Mouse (Mus musculus): ENCODE data around the gene Napa. TPM values are rescaled to one million over a fixed set of nuclear protein-coding genes. Genes with fewer than 3 reads are reported as not detected.

Napa gene
- total and polyA plus RNA-seq, 2 experiments from 2014 or later: 222 to 270 TPM

DNA sequence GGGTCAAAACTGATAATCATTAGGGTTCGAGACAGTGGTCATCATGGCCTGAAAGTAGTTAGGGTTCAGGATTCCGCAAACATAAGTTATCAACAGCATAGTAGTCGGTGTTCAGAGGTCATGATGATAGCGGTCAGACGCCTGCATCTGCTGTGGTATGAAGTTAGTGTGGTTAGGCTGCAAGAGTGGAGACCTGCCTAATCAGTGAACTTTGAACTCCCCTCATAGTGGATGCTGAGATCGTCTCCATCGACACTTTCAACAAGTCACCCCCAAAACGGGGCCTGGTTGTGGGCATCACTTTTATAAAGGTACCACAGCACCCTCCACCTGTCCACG, 22.0 kb downstream of the Napa start:
- TF ChIP-seq CTCF (IDR thresholded peaks at IDR 0.05; ENCODE audit: low read depth): no peak
- peaks cover 24% of the 10 kb centered on the region for H3K36me3 ChIP-seq (ENCODE audit: insufficient read depth)
- H3K27me3 ChIP-seq (ENCODE audit: insufficient read depth, low read length): no peaks in the 10 kb centered on the region
- H3K4me2 ChIP-seq (ENCODE audit: low read depth): peak overlapping the region; percentile 59
- DNase-seq (no peak), ATAC-seq (0 out of 2 replicates have a peak, but pooled peaks have one; percentile 1)
- H3K4me1 ChIP-seq (ENCODE audit: insufficient read depth): peaks cover 7% of the 10 kb centered on the region
- 51% methylated on average over 9 of the region's 9 CpGs for WGBS
- H3K9ac ChIP-seq: peak overlapping the region; percentile 87
- H3K9me3 ChIP-seq (ENCODE audit: low read length): no peaks in the 10 kb centered on the region
- H3K27ac ChIP-seq (ENCODE audit: low read depth, low read length): no peak overlapping the region
- peak overlapping the region; percentile 91 for H3K4me3 ChIP-seq (ENCODE audit: low read depth, low read length)

DNA sequence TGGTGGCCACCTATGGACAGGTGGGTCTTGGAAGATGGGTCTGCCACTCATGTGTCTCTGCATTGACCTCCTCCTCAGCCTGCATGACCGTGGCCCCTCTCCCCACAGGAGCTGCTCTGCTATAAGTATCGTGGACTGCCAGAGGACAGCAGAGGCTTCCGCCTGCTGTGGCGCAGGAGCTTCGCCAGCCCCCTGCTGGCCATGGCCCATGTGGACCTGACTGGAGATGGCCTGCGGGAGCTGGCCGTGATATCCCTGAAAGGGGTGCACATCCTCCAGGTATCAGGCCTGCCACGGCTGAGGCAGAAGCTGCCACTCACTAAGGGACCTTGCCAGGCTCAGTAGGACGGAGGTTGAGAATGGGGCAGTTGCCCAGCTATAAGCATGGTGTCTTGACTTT, 27.6 kb downstream of the Napa start:
- H3K27me3 ChIP-seq (ENCODE audit: insufficient read depth, low read length): no peaks in the 10 kb centered on the region
- no peak; the same call in 1 of the 2 replicates for TF ChIP-seq CTCF (IDR thresholded peaks at IDR 0.05; ENCODE audit: low read depth)
- H3K27ac ChIP-seq (ENCODE audit: low read depth, low read length): no peak overlapping the region
- DNase-seq (no peak), ATAC-seq (no peak)
- no peak overlapping the region for H3K4me2 ChIP-seq (ENCODE audit: low read depth)
- no peaks in the 10 kb centered on the region for H3K9me3 ChIP-seq (ENCODE audit: low read length)
- H3K36me3 ChIP-seq (ENCODE audit: insufficient read depth): peaks cover 16% of the 10 kb centered on the region; the same call in 1 of the 2 replicates
- peaks cover 7% of the 10 kb centered on the region for H3K4me1 ChIP-seq (ENCODE audit: insufficient read depth)
- no peak overlapping the region for H3K9ac ChIP-seq
- 82% methylated on average over 9 of the region's 9 CpGs for WGBS
- no peak overlapping the region for H3K4me3 ChIP-seq (ENCODE audit: low read depth, low read length)

DNA sequence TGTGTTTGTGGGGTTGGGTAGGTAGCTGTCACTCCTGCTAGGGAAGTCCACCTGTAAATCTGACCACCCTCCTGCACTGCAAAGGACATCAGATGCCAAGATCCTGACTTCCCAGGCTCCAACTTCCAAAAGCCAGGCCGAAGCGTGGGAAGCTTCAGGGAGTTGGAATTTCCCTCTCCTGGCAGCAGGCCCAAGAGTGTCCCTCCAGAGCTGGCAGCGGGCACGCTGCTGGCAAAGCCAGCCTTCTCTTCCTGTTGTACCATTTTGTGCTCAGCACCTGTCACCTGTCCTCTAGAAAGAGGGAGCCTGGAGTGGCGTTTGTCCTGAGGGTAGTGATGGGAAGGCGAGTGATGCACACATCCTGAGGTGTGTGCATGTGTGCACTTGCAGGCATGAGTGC, 30.1 kb downstream of the Napa start:
- no peak for TF ChIP-seq CTCF (IDR thresholded peaks at IDR 0.05; ENCODE audit: low read depth)
- peak; percentile 17 for DNase-seq
- ATAC-seq: no peak
- no peak overlapping the region for H3K4me3 ChIP-seq (ENCODE audit: low read depth, low read length)
- no peak overlapping the region for H3K4me2 ChIP-seq (ENCODE audit: low read depth)
- 63% methylated on average over 6 of the region's 6 CpGs for whole genome bisulfite sequencing
- H3K27ac ChIP-seq (ENCODE audit: low read depth, low read length): no peak overlapping the region
- H3K9me3 ChIP-seq (ENCODE audit: low read length): no peaks in the 10 kb centered on the region
- H3K36me3 ChIP-seq (ENCODE audit: insufficient read depth): peaks cover 16% of the 10 kb centered on the region; the same call in 1 of the 2 replicates
- H3K4me1 ChIP-seq (ENCODE audit: insufficient read depth): peaks cover 20% of the 10 kb centered on the region
- H3K9ac ChIP-seq: no peak overlapping the region
- no peaks in the 10 kb centered on the region for H3K27me3 ChIP-seq (ENCODE audit: insufficient read depth, low read length)

DNA sequence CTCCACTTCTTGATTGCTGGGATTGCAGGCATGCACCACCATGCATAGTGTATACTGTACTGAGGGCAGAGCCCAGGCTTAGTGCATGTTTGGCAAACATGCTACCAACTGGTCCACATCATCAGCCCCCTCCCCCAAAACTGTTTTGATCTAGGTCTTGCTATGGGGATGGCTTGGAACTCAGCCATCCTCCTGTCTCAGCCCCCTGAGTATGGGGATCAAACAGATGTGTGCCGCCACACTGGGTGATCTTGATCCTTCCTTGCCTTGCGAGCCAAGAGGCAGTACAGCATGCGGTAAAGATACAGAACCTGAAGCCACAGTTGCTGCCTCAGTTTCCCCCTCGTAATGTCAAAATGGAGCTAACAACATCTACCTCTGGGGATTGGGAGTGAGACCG, 30.6 kb downstream of the Napa start:
- 0 out of 2 replicates have a peak overlapping the region, but pooled peaks have one; percentile 58 for H3K27ac ChIP-seq (ENCODE audit: low read depth, low read length)
- peaks cover 20% of the 10 kb centered on the region for H3K4me1 ChIP-seq (ENCODE audit: insufficient read depth)
- DNase-seq: no peak
- H3K9ac ChIP-seq: no peak overlapping the region
- H3K36me3 ChIP-seq (ENCODE audit: insufficient read depth): peaks cover 16% of the 10 kb centered on the region; the same call in 1 of the 2 replicates
- no peaks in the 10 kb centered on the region for H3K27me3 ChIP-seq (ENCODE audit: insufficient read depth, low read length)
- peak overlapping the region; percentile 61 for H3K4me3 ChIP-seq (ENCODE audit: low read depth, low read length)
- ATAC-seq: no peak
- peak overlapping the region; percentile 76 for H3K4me2 ChIP-seq (ENCODE audit: low read depth)
- TF ChIP-seq CTCF (IDR thresholded peaks at IDR 0.05; ENCODE audit: low read depth): no peak
- WGBS: 60% methylated on average over 5 of the region's 5 CpGs
- H3K9me3 ChIP-seq (ENCODE audit: low read length): no peaks in the 10 kb centered on the region

DNA sequence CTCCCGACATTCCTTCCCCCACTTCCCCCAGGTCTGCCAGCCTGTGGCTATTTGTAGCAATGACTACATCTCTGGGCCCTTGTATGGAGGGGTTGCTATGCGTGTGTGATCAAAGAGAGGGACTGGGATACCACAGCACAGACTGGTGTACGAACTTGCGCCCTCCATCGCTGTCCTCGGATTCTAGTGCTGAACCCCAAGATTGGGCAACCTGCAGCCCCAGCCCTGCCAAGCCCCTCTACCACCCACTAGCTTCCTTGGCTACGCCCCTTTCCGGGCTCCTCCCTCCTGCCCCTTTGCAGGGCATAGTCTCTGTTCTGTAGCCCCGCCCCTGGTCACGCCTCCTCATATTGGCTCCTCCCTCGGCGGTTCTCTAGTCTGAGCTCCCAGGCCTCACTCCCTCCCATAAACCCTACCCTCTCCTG, 31.2 kb downstream of the Napa start, which contains the start of gene Slc8a2:
Gene Slc8a2 (plus strand): TSS at position 406 of the 425 bp plus-strand sequence.
- H3K36me3 ChIP-seq (ENCODE audit: insufficient read depth): peaks cover 16% of the 10 kb centered on the region; the same call in 1 of the 2 replicates
- peak within 1 kb of the TSS; percentile 61 for H3K4me3 ChIP-seq (ENCODE audit: low read depth, low read length)
- H3K4me2 ChIP-seq (ENCODE audit: low read depth): peak within 1 kb of the TSS; percentile 76
- no peaks in the 10 kb centered on the region for H3K9me3 ChIP-seq (ENCODE audit: low read length)
- H3K27me3 ChIP-seq (ENCODE audit: insufficient read depth, low read length): no peaks in the 10 kb centered on the region
- TF ChIP-seq CTCF (IDR thresholded peaks at IDR 0.05; ENCODE audit: low read depth): peak; percentile 10; the same call in 1 of the 2 replicates
- peak; percentile 88 for ATAC-seq
- DNase-seq: peak; percentile 92
- peaks cover 20% of the 10 kb centered on the region for H3K4me1 ChIP-seq (ENCODE audit: insufficient read depth)
- 3% methylated on average over 12 of the region's 12 CpGs for WGBS
- peak within 1 kb of the TSS; percentile 62 for H3K27ac ChIP-seq (ENCODE audit: low read depth, low read length)
- peak within 1 kb of the TSS; percentile 70 for H3K9ac ChIP-seq

DNA sequence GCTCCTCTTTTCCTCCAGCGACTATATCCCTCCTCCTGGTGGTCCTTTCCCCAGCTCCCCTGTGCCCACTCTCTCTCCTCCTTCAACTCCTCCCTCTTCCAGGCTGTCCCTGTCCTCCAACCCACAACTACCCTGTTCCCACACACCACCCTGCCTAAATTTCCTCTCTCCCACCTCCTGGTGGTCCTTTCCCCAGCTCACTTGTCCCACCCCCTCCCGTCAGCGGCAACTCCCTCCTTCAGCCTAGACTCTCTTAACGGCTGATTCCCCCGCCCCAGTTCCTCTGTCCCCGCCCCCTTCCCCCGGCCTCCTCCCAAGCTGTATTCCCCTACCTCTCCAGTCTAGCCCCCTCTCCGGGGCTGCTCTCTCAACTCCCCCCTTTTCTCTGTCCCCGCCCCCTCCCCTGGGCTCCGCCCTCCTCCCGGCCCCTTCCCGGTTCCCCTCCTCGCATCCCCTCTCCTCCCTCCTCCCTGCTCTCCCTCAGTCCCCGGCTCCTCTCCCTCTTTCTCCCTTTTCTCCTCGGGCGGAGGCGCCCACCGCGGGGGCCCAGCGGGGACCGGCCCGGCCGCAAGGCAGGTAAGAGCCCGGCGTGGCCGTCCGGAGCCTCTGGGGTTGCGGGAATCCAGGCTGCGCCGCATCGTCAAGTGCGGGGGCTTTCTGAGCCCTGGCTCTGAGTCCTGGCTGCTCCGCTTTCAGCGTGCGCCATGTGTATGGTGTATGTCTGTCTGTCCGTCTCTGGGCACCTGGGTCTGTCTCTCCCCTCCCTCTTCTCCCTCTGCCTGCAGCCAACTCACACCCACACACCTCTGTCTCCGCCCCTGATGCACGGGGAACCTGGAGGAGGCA, 31.8 kb downstream of the Napa start:
- TF ChIP-seq CTCF (IDR thresholded peaks at IDR 0.05; ENCODE audit: low read depth): peak; percentile 41; the same call in 1 of the 2 replicates
- Histone ChIP-seq H3K9me3 (ENCODE audit: low read length) (no peaks in the 10 kb centered on the region), H3K4me2 (ENCODE audit: low read depth) (peak overlapping the region; percentile 76), H3K9ac (peak overlapping the region; percentile 70), H3K4me1 (ENCODE audit: insufficient read depth) (peaks cover 20% of the 10 kb centered on the region), H3K4me3 (ENCODE audit: low read depth, low read length) (peak overlapping the region; percentile 61), H3K27me3 (ENCODE audit: insufficient read depth, low read length) (no peaks in the 10 kb centered on the region), H3K36me3 (ENCODE audit: insufficient read depth) (peaks cover 16% of the 10 kb centered on the region; the same call in 1 of the 2 replicates), H3K27ac (ENCODE audit: low read depth, low read length) (peak overlapping the region; percentile 62)
- peak; percentile 89 for DNase-seq
- ATAC-seq: peak; percentile 80
- WGBS: 4% methylated on average over 31 of the region's 38 CpGs
